Mouse (Mus musculus): ENCODE data around the gene Rhbdf2.

DNA sequence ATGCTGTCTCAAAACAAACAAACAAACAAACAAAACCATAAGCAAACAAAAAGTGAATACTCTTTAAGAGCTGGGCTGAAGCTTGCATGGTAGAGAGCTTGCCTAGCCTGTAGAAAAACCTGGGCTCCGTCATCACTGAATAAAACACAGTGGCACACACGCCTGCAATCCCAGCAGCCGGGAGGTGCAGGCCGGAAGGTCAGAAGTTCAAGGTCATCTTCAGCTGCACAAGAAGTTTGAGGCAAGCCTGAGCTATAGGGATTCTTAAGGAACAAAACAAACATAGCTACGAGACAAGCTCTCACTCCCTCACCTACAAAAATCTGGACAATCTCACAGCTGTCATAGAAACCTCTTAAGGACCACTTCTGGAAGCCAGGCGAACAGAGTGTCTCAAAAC is 41.1 kb downstream of the Rhbdf2 start:
- TF ChIP-seq CTCF (IDR thresholded peaks at IDR 0.05; ENCODE audit: low read depth) (no peak), EP300 (IDR thresholded peaks at IDR 0.05; ENCODE audit: low read depth) (no peak)
